Mouse (Mus musculus): ENCODE measurements around the gene AU022751. TPM values are rescaled to one million over a fixed set of nuclear protein-coding genes. Genes with fewer than 3 reads are reported as not detected.
"Not testable (repeated sequence)": the region's sequence is repeated elsewhere in the genome, so short reads cannot be mapped to it uniquely, and the experiment has no call there.

The AU022751 gene
- total RNA-seq (2021): not detected
- long read RNA-seq, experiment 1: 0 reads
- long read RNA-seq, experiment 2: 0 reads

- intact Hi-C loops (cut with DNase I): no loop called here
- no peak within 1 kb of the TSS for H3K27ac ChIP-seq
- DNase-seq: no peak
- no peak for TF ChIP-seq CTCF (IDR thresholded peaks at IDR 0.05)
- H3K4me3 ChIP-seq: no peak within 1 kb of the TSS
These were observed at the start of gene AU022751 for GRCm38 (mm10) chrX:6082954-6083680. AU022751 (minus strand) TSS chrX:6083419.

GRCm38 (mm10) chrX:6091996-6092757 is 9.0 kb upstream of the AU022751 start:
- intact Hi-C loops (cut with DNase I): no loop called here
- no peak for DNase-seq
- Histone ChIP-seq H3K4me3 (no peak overlapping the region), H3K27ac (no peak overlapping the region)
- no peak for TF ChIP-seq CTCF (IDR thresholded peaks at IDR 0.05)

- intact Hi-C loops (cut with DNase I): no loop called here
- DNase-seq: no peak
- Histone ChIP-seq H3K4me3 (no peak overlapping the region), H3K27ac (no peak overlapping the region)
- TF ChIP-seq CTCF (IDR thresholded peaks at IDR 0.05): no peak
These were observed 8.3 kb upstream of the AU022751 start for GRCm38 (mm10) chrX:6091547-6091946.

GRCm38 (mm10) chrX:6061563-6061962 is 21.7 kb downstream of the AU022751 start:
- no peak for TF ChIP-seq CTCF (IDR thresholded peaks at IDR 0.05)
- intact Hi-C loops (cut with DNase I): no loop called here

GRCm38 (mm10) chrX:6047936-6048614 is 35.1 kb downstream of the AU022751 start:
- peak overlapping the region; percentile 65 for H3K4me3 ChIP-seq

More at GRCm38 (mm10) chrX:6061563-6061962, 21.7 kb downstream of the AU022751 start:
- DNase-seq: no peak
- Histone ChIP-seq H3K4me3 (no peak overlapping the region), H3K27ac (no peak overlapping the region)

GRCm38 (mm10) chrX:6047066-6047935 is 35.9 kb downstream of the AU022751 start, which contains the start of gene Nudt11:
Nudt11 (plus strand) TSS chrX:6047453.
- H3K27ac ChIP-seq; intact Hi-C loops (cut with DNase I); DNase-seq: not testable (repeated sequence)
- H3K4me3 ChIP-seq: peak within 1 kb of the TSS; percentile 65

More at GRCm38 (mm10) chrX:6047936-6048614, 35.1 kb downstream of the AU022751 start:
- DNase-seq; intact Hi-C loops (cut with DNase I); H3K27ac ChIP-seq: not testable (repeated sequence)

Small RNA genes within 50 kb of the gene (microRNA-seq; reads per million reads assigned to microRNA genes)
- not detected for gene Gm27360

Other genes with a start within 250 kb of the AU022751 start
- gene Nudt11, start 36.0 kb downstream of the AU022751 start, total RNA-seq (2021): 1 to 10 TPM in 1 of 2 experiments, under 1 TPM in 1; 0.59 to 1.0 TPM
- under 1 TPM; 0.71 to 0.73 TPM for gene Nudt10, start 89.6 kb upstream of the AU022751 start, total RNA-seq (2021)
- under 1 TPM in 1 of 2 experiments, not detected in 1; 0.08 TPM for gene Bmp15, start 237.3 kb upstream of the AU022751 start, total RNA-seq (2021)

All from gastrocnemius, adult 2 months (tissue).